Mouse (Mus musculus) embryonic fibroblast, embryonic 13.5 days (primary cell): Measurements from ENCODE around the gene Abcb8.

Experiments
- CTCF ChIP-seq: IDR thresholded peaks from 2 replicates; pipeline ENCODE4 v1.5.1; 2011; ENCODE audit warnings: mild to moderate bottlenecking, control low read depth, low read length, moderate library complexity, borderline replicate concordance; ENCODE audit not compliant: insufficient read depth
- POLR2A ChIP-seq: IDR thresholded peaks from 2 replicates; pipeline ENCODE4 v1.6.1; 2011; ENCODE audit warnings: low read depth, mild to moderate bottlenecking, control low read depth, low read length, moderate library complexity

DNA sequence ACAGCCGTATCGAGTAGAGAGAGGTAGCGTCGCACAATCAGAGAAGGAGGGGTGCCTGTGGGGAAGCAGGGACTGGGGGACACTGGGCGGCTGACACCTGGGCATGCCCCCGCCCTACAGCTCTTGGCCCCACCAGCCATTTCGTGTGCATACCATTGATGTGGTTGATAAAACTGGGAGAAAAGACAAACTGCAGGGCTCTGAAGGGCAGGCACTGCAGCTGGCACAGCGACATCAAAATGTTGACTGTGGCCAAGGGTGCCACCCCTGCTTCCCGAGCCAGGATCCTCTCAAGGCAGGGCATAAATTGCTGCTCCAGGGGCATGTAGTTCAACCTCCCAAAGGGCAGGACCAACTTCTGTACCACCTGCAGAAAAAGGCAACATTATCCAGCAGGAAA, 48.6 kb downstream of the Abcb8 start:
- no peak for TF ChIP-seq CTCF
- no peak; the same call in 1 of the 2 replicates for TF ChIP-seq POLR2A
